Mouse (Mus musculus) limb, embryonic 10.5 days (tissue): ENCODE results near the gene Gm8229. TPM values are rescaled to one million over a fixed set of nuclear protein-coding genes. Genes with fewer than 3 reads are reported as not detected.
"Not testable (repeated sequence)": the region's sequence is repeated elsewhere in the genome, so short reads cannot be mapped to it uniquely, and the experiment has no call there.

ENCODE experiments used
- DNase-seq: peaks from one replicate; pipeline ENCODE4 v3.0.0-alpha.2; 2017; ENCODE audit warnings: low spot score
- H3K27ac ChIP-seq: fragments of 300-500 bp; sonication (generic); 2 replicates; pipeline ENCODE4 v1.5.1; 2016; ENCODE audit warnings: mild to moderate bottlenecking
- H3K27me3 ChIP-seq: fragments of 300-500 bp; sonication (generic); 2 replicates; pipeline ENCODE4 v1.6.1; 2016; ENCODE audit warnings: low read depth, mild to moderate bottlenecking; ENCODE audit not compliant: poor library complexity, severe bottlenecking
- H3K36me3 ChIP-seq: fragments of 300-500 bp; sonication (generic); 2 replicates; pipeline ENCODE4 v1.6.1; 2016; ENCODE audit warnings: mild to moderate bottlenecking, moderate library complexity
- H3K4me1 ChIP-seq: fragments of 300-500 bp; sonication (generic); 2 replicates; pipeline ENCODE4 v1.6.1; 2016
- H3K4me3 ChIP-seq: fragments of 300-500 bp; sonication (generic); 2 replicates; pipeline ENCODE4 v1.5.1; 2016; ENCODE audit warnings: mild to moderate bottlenecking, moderate library complexity
- H3K9me3 ChIP-seq: fragments of 300-500 bp; sonication (generic); replicated peaks from 2 replicates; pipeline ENCODE4 v1.6.1; 2016; ENCODE audit warnings: mild to moderate bottlenecking
- WGBS: fragments of 180-500 bp; shearing (Covaris S2); methylation state at CpG from one replicate; pipeline ENCODE4 v1.1.7; 2016; 5-methylcytosine and 5-hydroxymethylcytosine counted together
- polyA plus RNA-seq: library from polyadenylated mRNA; unstranded; fragments of >200 nt; fragmentation: Nextera tagmentation; extraction: Ambion mirVana; gene quantifications from 2 replicates; pipeline ENCODE4 v1.2.1, GENCODE M21; 2016

The Gm8229 gene
- polyA plus RNA-seq: not detected in 2 replicates

DNA sequence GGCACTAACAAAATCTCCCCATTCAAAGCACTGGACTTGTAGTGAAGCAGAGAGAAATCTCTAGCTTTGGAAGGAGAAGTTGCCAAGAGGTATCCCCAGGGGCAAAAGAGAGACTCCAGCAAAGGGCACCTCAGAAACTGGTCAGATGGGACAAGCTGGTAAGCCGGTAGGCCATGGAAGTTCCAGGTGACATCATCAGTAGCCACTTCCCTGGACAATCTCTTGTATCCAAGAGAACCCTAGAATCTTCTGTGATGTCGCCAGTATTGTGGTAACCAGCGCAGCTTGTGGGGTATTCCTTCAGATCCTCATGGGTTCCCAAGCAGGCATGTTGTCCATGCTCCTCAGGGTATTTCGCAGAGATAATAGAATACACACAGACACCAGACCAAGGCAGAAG, at the start of gene Gm8229:
Gene Gm8229 (plus strand): TSS at position 301 of the 400 bp plus-strand sequence.
- not testable (repeated sequence) for H3K36me3 ChIP-seq, H3K9me3 ChIP-seq, H3K27me3 ChIP-seq, DNase-seq, H3K4me3 ChIP-seq, H3K27ac ChIP-seq, H3K4me1 ChIP-seq
- 94% methylated on average over 4 of the region's 4 CpGs for WGBS

DNA sequence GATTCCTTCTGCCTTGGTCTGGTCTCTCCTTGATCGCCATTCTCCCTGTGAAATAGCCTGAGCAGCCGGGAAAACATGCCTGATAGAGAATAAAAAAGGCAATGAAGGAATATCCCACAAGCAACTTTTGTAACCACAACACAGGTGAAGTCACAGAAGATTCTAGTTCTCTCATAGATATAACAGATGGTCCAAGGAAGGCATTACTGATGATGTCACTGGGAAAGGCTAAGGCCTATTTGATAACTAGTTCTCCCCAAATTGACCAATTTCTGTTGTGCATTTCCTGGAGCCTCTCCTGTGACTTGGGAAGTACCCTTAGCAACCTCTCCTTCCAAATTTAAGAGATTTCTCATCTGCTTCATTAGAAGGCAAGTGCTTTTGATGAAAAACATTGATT, 26.7 kb upstream of the Gm8229 start, which contains the start of gene Gm5930:
Gene Gm5930 (minus strand): TSS at position 101 of the 400 bp plus-strand sequence.
- not testable (repeated sequence) for H3K36me3 ChIP-seq, DNase-seq
- WGBS: no CpG with 5 or more reads among the region's 2 CpGs

DNA sequence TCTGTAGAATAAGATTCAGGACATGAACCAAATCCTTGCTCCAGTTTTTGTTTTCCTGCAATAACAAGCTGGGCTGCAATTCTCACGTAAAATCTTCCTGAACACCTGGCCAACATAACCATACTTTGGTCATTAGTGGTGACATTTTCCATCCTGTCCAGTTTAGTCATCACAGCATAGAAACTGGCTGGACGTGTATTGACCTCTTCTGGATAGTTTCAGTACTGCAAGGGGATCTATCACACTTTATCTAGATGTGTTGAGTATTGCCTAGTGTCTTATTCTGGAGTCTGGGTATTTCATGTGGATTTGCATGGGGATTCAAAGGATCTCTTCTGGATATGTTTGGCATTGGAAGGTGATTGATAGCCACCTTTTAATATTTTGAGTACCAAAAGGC, 3.7 kb upstream of the Gm8229 start:
- not testable (repeated sequence) for H3K27ac ChIP-seq, DNase-seq, H3K4me1 ChIP-seq, H3K27me3 ChIP-seq, H3K4me3 ChIP-seq, H3K9me3 ChIP-seq, H3K36me3 ChIP-seq
- 45% methylated on average over 2 of the region's 2 CpGs for WGBS

More for the DNA sequence above, 26.7 kb upstream of the Gm8229 start, which contains the start of gene Gm5930:
- not testable (repeated sequence) for H3K4me1 ChIP-seq, H3K4me3 ChIP-seq, H3K27me3 ChIP-seq, H3K27ac ChIP-seq, H3K9me3 ChIP-seq

DNA sequence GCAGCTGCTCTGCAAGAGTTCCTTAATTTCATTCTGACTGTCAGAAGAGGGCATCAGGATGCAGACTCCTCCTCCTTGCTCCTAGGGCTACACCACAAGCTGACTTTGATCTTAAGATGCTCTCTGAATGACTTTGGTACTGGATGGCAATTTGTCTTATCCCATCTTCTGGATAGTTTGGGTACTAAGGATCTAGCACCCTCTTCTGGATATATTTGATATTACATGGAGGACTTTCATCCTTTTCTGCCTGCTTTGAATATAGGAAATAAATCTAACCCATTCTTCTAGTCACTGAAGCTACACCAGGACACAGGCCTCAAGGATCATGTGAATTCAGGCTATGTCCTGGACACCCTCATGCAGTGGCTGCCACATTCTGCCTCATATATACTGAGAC, 2.9 kb upstream of the Gm8229 start:
- H3K4me3 ChIP-seq, H3K27ac ChIP-seq, H3K27me3 ChIP-seq, H3K4me1 ChIP-seq, H3K9me3 ChIP-seq, H3K36me3 ChIP-seq, DNase-seq: not testable (repeated sequence)

DNA sequence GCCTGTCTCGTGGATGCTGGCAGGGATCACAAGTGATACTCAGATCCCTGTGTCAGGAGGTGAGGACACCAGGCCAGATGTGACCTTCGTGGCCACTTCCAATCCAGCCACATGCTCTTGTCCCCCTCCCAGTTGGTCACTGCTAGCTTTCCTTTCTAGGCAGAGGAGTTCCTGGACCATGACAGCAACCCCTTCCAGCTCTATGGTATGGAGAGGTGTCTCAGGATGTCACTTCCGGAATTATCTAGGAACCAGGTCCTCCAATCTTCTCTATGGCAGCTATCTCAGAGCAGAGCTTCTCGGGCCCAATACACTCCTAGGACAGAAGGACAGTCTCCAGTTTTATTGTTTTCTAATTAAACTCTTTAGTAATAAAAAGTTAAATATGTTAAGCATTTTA, 19.1 kb downstream of the Gm8229 start:
- H3K4me1 ChIP-seq, H3K9me3 ChIP-seq, H3K27me3 ChIP-seq, H3K4me3 ChIP-seq, DNase-seq, H3K36me3 ChIP-seq, H3K27ac ChIP-seq: not testable (repeated sequence)
- WGBS: 86% methylated on average over 4 of the region's 4 CpGs

DNA sequence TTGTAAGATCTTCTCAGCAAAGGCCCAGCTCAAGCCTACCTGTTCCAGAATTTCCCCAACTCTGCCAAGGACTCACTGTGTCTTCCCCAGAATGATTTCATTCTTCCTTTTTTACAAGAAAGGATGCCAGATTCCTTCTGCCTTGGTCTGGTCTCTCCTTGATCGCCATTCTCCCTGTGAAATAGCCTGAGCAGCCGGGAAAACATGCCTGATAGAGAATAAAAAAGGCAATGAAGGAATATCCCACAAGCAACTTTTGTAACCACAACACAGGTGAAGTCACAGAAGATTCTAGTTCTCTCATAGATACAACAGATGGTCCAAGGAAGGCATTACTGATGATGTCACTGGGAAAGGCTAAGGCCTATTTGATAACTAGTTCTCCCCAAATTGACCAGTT, 45.4 kb downstream of the Gm8229 start, which contains the start of gene Gm3371:
Gene Gm3371 (minus strand): TSS at position 101 of the 400 bp plus-strand sequence.
- H3K4me3 ChIP-seq: not testable (repeated sequence)

More for the DNA sequence above, 45.4 kb downstream of the Gm8229 start, which contains the start of gene Gm3371:
- no CpG with 5 or more reads among the region's 2 CpGs for WGBS
- H3K9me3 ChIP-seq, H3K27me3 ChIP-seq, H3K4me1 ChIP-seq, DNase-seq, H3K27ac ChIP-seq, H3K36me3 ChIP-seq: not testable (repeated sequence)

Other genes starting within 250 kb of the Gm8229 start
- gene Gm3327, start 241.5 kb upstream of the Gm8229 start, polyA plus RNA-seq: not detected in 2 replicates
- gene Gm8212, start 167.7 kb upstream of the Gm8229 start, polyA plus RNA-seq: not detected in 2 replicates
- gene 4930503E14Rik, start 152.1 kb upstream of the Gm8229 start, polyA plus RNA-seq: not detected in 2 replicates
- not detected in 2 replicates for gene Gm8220, start 79.8 kb upstream of the Gm8229 start, polyA plus RNA-seq
- not detected in 2 replicates for gene Gm5930, start 26.8 kb upstream of the Gm8229 start, polyA plus RNA-seq
- gene Gm3371, start 45.3 kb downstream of the Gm8229 start, polyA plus RNA-seq: not detected in 2 replicates
- gene Gm8232, start 68.3 kb downstream of the Gm8229 start, polyA plus RNA-seq: not detected in 2 replicates
- gene BC061237, start 127.1 kb downstream of the Gm8229 start, polyA plus RNA-seq: not detected in 2 replicates
- gene Gm17093, start 152.9 kb downstream of the Gm8229 start, polyA plus RNA-seq: not detected in 2 replicates
- not detected in 2 replicates for gene Gm8247, start 217.8 kb downstream of the Gm8229 start, polyA plus RNA-seq